Mouse (Mus musculus) ES-Bruce4 (cell line): ENCODE results near the gene Samd11. TPM values are rescaled to one million over a fixed set of nuclear protein-coding genes. Genes with fewer than 3 reads are reported as not detected.

Experiments
- H3K27ac ChIP-seq: 2 replicates; pipeline ENCODE4 v1.5.1; 2012; ENCODE audit warnings: low read length, inconsistent platforms; ENCODE audit not compliant: insufficient read depth
- H3K27me3 ChIP-seq: 2 replicates; pipeline ENCODE4 v1.6.1; 2012; ENCODE audit warnings: mild to moderate bottlenecking, low read length, inconsistent platforms; ENCODE audit not compliant: control insufficient read depth, poor library complexity, insufficient read depth, severe bottlenecking
- H3K36me3 ChIP-seq: 2 replicates; pipeline ENCODE4 v1.6.1; 2012; ENCODE audit warnings: inconsistent platforms, mild to moderate bottlenecking, low read length, moderate library complexity; ENCODE audit not compliant: control insufficient read depth, poor library complexity, insufficient read depth, severe bottlenecking
- H3K4me1 ChIP-seq: one replicate; pipeline ENCODE4 v1.8.1; 2011; ENCODE audit warnings: low read length; ENCODE audit not compliant: control insufficient read depth, insufficient read depth
- H3K4me3 ChIP-seq: 2 replicates; pipeline ENCODE4 v1.5.1; 2011; ENCODE audit warnings: low read depth, mild to moderate bottlenecking, low read length
- H3K9ac ChIP-seq: 2 replicates; pipeline ENCODE4 v1.6.1; 2012; ENCODE audit warnings: low read depth, mild to moderate bottlenecking, inconsistent platforms; ENCODE audit not compliant: poor library complexity, severe bottlenecking
- H3K9me3 ChIP-seq: replicated peaks from 2 replicates; pipeline ENCODE4 v1.6.1; 2012; ENCODE audit warnings: mild to moderate bottlenecking, low read length, inconsistent platforms; ENCODE audit not compliant: control insufficient read depth, poor library complexity, insufficient read depth, severe bottlenecking
- CTCF ChIP-seq: IDR thresholded peaks from one replicate; pipeline ENCODE4 v1.8.1; 2011; ENCODE audit warnings: low read depth, low read length
- EP300 ChIP-seq: IDR thresholded peaks from 2 replicates; pipeline ENCODE4 v1.6.1; 2011; ENCODE audit warnings: low read depth, low read length; ENCODE audit not compliant: insufficient read depth
- POLR2A ChIP-seq: IDR thresholded peaks from one replicate; pipeline ENCODE4 v1.8.1; 2011; ENCODE audit warnings: low read length; ENCODE audit not compliant: insufficient read depth
- polyA plus RNA-seq: library from polyadenylated mRNA; stranded (reverse); fragments of >200 nt; gene quantifications from 2 replicates; pipeline ENCODE4 v1.2.4, GENCODE M21; 2011; ENCODE audit warnings: low read depth; ENCODE audit not compliant: missing spikeins, insufficient read depth, insufficient read length

Gene Samd11
- polyA plus RNA-seq, 1 experiment = not detected

DNA sequence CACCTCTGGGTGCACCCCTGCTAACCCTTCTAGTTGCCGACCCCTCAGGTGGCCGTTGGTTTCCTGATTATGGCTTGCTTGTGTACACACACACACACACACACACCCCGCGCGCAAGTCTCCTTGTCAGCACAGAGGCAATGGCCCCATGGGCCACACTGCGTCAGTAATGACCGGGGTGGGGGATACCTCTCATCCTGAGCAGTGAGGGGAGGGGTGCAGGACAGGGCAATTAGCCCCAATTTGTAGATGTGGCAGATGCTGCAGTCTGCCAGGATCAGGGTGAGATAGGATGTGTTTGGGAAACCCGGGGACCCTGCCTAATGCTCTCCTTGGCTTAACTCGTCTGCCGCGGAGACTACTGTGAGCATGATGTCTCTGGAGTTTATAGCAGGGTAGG lies 5.9 kb downstream of the Samd11 start:
- no peaks in the 10 kb centered on the region for H3K4me1 ChIP-seq
- H3K27ac ChIP-seq = no peak overlapping the region
- no peaks in the 10 kb centered on the region for H3K27me3 ChIP-seq
- peaks cover 6% of the 10 kb centered on the region for H3K9me3 ChIP-seq
- no peak for TF ChIP-seq POLR2A
- no peak for TF ChIP-seq EP300
- no peak overlapping the region for H3K4me3 ChIP-seq
- H3K36me3 ChIP-seq = peaks cover 43% of the 10 kb centered on the region
- no peak overlapping the region for H3K9ac ChIP-seq

DNA sequence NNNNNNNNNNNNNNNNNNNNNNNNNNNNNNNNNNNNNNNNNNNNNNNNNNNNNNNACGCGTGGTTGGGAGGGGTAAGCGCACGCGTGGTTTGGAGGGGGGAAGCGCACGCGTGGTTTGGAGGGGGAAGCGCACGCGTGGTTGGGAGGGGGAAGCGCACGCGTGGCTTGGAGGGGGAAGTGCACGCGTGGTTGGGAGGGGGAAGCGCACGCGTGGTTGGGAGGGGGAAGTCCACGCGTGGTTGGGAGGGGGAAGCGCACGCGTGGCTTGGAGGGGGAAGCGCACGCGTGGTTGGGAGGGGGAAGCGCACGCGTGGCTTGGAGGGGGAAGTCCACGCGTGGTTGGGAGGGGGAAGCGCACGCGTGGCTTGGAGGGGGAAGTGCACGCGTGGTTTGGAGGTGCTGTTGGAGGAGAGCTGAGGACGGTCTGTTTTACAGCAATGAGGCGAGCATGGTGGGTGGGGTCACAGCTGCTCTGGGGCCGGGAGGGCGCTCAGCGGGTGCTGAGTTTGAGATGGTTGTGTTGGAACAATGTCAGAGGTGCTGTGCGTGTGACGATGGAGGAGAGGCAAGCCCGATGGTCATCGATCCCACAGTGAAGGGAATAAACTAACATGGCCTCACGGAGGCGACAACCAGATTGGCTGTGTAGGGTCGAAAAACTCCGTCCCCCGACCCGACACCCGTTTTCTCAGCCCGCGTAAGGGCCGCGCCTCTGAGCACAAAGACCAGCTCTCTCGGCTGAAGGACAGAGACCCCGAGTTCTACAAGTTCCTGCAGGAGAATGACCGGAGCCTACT lies 18.6 kb downstream of the Samd11 start:
- H3K4me1 ChIP-seq = no peaks in the 10 kb centered on the region
- H3K9ac ChIP-seq = peak overlapping the region; percentile 93
- no peak overlapping the region for H3K27ac ChIP-seq
- peaks cover 44% of the 10 kb centered on the region for H3K36me3 ChIP-seq
- no peak for TF ChIP-seq CTCF
- H3K9me3 ChIP-seq = no peaks in the 10 kb centered on the region
- peak overlapping the region; percentile 90 for H3K4me3 ChIP-seq
- H3K27me3 ChIP-seq = no peaks in the 10 kb centered on the region

DNA sequence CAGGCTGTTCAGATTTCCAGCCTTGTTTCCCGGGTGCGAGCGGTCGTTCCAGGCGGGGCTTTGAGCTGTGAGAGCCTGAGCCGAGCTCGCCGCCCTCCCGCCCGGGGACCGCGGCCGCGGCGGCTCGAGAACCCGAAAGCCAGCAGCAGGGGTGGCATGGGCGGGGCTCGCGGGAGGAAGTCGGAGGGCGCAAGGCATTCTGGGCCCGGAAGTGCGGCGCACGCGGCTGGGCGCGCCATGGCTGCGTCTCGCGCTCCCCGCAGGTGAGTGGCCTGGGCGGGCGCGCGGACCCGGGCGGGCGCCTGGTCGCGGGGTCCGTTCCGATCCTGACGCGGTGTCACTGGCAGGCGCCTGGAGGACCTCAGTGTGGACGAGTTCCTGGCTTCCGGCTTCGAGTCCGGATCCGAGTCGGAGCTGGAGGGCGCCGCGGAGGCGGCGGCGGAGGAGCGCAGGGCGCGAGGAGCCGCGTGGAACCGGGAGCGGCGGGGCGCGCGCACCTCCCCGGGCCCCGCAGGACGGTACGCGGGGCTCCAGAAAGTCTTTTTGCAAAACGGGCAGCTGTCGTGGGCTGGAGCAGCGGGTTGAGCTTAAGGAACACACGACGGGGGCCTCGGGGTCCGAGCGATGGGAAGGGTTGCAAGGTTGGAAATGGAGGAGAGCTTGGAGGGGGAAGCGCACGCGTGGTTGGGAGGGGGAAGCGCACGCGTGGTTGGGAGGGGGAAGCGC lies 19.5 kb downstream of the Samd11 start, which contains the start of gene Noc2l:
Noc2l (plus strand) TSS at position 203 of the 726 bp plus-strand sequence.
- TF ChIP-seq CTCF (no peak), POLR2A (peak; percentile 22), EP300 (peak; percentile 64; the same call in 1 of the 2 replicates)
- Histone ChIP-seq H3K9ac (peak within 1 kb of the TSS; percentile 93), H3K4me1 (no peaks in the 10 kb centered on the region), H3K27ac (peak within 1 kb of the TSS; percentile 93), H3K27me3 (no peaks in the 10 kb centered on the region), H3K36me3 (peaks cover 36% of the 10 kb centered on the region), H3K4me3 (peak within 1 kb of the TSS; percentile 90), H3K9me3 (no peaks in the 10 kb centered on the region)

DNA sequence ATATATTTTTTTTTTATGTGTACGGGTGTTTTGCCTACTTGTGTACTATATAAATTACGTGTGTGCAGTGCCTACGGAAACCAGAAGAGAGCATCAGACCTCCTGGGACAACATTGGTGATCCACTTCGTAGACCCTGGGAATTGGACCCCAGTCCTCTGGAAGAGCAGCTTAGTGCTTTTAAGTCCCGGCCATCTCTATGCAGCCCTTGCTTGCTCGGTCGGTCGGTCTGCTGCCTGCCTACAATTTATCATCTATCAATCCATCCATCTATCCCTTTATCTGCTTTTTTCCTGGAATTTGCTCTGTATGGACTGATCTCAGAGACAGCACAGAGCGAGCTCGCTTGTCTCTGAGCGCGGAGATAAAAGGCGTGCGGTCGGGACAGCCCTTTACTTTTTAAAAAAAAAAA lies 20.1 kb downstream of the Samd11 start:
- Histone ChIP-seq H3K4me3 (peak overlapping the region; percentile 78), H3K36me3 (peaks cover 30% of the 10 kb centered on the region), H3K4me1 (no peaks in the 10 kb centered on the region), H3K27ac (no peak overlapping the region), H3K9me3 (no peaks in the 10 kb centered on the region), H3K9ac (peak overlapping the region; percentile 93), H3K27me3 (no peaks in the 10 kb centered on the region)
- TF ChIP-seq CTCF = no peak
- TF ChIP-seq EP300 = no peak
- TF ChIP-seq POLR2A = no peak

DNA sequence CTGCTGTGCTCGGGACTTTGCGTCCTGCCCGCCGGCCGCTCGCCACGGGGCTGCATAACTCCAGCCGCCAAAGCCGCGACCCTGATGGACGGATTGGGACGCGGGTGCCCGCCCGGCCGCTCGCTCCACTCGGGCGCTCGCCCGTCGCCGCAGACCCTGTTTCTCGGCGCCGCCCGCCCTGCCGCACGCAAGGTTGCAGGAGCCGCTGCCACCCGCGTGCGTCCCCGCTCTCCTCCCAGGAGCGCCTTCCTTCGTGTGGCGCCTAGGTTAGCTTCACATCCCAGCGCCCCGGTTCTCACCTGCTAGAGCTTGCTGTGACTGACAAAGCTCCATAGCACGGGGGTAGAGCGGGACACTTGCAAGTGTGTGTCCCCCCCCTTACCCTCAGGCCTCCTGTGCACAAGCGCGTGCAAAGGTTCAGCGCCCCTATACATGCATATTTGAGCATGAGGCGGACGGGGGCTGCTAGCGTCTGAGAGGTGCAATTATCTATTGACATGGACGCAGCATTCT lies 20.7 kb downstream of the Samd11 start, which contains the start of gene Plekhn1:
Plekhn1 (minus strand) TSS at position 157 of the 513 bp plus-strand sequence.
- no peak for TF ChIP-seq CTCF
- no peak for TF ChIP-seq POLR2A
- no peak for TF ChIP-seq EP300
- Histone ChIP-seq H3K4me1 (no peaks in the 10 kb centered on the region), H3K36me3 (peaks cover 23% of the 10 kb centered on the region), H3K4me3 (peak within 1 kb of the TSS; percentile 82), H3K9me3 (no peaks in the 10 kb centered on the region), H3K27me3 (no peaks in the 10 kb centered on the region), H3K9ac (peak within 1 kb of the TSS; percentile 93), H3K27ac (no peak within 1 kb of the TSS)
